Mouse (Mus musculus) kidney, adult 11 months (tissue): Measurements from ENCODE around the gene Eva1c.

Experiments used
- DNase-seq: peaks from one replicate; pipeline ENCODE4 v3.0.0; 2022

Eva1c gene

GRCm38 (mm10) chr16:90924606-90925370 lies 98.3 kb downstream of the Eva1c start:
- peak; percentile 54 for DNase-seq

DNA sequence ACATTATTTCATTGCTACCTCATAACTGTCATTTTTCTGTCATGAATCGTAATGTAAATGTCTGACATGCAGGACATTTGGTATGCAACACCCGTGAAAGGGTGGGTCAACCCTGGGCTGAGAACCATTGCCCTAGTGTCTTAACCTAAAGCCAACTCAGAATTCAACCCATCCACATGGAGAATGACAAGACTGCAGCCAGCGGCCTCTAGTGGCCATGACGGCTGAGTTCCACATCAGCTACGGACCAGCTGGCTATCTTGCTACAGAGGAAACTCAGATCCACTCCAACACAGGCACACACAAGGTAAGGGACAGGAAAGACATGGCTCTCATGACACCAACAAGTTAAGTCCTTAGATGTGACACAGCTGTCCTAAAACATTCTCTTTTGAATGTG lies 98.9 kb downstream of the Eva1c start:
- DNase-seq: peak; percentile 62

DNA sequence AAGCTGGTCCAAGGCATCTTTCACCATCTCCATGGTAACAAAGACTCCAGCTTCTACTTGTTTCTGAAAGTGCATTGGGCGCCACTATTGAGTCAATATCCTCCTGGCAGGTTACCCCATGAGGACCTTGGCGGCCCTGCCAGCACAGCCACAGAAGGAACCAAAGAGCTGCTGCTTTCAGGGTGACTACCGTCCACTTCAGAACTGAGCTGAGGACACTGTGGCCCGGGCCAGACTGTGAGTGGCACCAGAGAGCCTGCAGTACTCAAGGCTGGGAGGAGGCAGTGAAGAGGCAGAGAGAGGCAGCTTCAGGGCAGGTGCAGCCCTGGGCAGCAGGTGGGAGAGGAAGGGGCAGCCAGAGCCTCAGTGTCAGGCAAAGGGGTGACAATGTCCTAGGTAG lies 100.9 kb downstream of the Eva1c start:
- no peak for DNase-seq

GRCm38 (mm10) chr16:90933534-90934176 lies 107.1 kb downstream of the Eva1c start:
- DNase-seq: no peak

DNA sequence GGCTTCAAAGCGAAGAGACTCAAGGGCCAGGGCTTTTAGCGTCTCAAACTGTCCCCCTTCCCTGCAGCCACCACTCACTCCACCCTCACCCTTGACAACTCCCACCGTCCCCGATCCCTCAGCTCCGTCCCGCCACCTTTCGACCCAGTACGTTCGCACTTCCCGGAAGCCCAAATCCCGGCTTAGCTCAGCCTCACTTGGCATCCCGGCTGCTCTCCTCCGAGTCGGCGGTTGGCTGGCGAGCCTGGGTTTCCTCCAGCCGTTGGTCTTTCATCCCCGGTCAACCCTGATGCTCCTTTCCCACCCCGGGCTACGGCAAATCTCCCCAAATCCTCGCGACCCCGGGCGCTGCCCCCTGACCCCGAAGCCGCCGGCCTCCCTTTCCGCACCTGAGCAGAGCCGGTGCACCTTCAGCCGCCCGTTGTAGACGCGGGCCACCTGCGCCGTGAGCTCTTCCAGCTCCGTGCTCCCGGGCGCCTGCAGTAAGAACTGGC lies 107.7 kb downstream of the Eva1c start:
- peak; percentile 59 for DNase-seq

DNA sequence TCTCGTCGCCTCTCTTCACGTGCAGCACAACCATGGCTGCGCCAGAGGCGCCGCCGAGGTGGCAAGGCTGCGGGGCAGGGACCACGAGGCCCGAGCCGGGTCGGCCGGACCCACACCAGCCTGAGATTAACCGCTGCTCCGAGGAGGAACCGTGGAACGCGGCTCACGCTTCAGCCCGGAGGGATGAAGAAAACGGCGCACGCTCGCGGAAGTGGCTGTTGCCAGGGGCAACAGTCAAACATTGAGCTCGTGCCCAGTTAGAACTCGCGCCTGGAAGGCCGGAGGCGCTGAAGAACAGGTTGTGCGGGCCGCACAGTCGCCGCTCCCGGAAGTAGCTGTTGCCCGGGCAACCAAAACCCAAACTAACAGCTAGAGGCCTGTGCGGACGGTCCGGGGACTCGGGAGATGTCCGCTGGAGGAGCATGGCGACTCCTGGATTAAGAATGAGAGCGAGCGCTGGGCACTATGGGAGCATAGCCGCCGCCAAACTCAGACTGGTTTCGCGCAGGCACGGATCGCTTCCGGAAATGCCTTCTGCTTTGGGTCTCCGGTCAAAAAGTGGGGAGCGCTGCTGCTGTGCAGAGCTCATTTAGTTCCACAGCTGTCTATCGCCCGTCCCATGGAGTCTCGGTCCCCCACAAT lies 108.3 kb downstream of the Eva1c start, which contains the start of gene Cfap298:
Gene Cfap298 (minus strand): TSS at position 428 of the 642 bp plus-strand sequence.
- DNase-seq: peak; percentile 93

- DNase-seq: no peak
Observed at GRCm38 (mm10) chr16:90941246-90941645, 114.7 kb downstream of the Eva1c start.

- no peak for DNase-seq
Observed at GRCm38 (mm10) chr16:90946977-90947376, 120.5 kb downstream of the Eva1c start.

DNA sequence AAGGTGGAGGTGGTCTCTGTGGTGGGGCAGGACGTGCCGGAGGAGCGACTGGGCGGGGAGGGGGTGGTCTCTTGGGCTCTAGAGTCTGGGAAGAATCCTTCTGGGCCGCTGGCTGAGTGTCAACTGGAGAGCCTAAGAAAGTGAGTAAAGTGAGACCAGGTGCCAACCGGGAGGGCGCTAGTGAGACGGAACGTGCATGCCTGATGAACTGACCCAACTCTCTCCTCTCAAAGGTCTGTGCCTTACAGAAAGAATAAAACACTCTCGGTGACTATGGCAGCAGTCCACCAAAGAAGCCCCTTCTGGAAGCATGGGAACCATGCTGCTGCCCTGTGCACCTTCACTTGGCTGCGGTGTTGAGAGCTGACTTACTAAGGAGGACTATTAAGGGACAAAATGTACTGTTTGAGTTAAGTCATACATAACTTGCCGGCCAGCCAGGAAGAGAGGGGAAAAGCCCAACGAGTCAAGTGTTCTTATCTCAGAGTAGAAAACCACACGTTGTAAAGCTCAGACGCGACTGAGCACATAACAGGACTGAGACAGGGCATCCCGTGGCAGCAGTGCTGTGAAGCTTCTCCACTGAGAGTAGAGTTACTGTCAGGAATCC lies 123.9 kb downstream of the Eva1c start:
- no peak for DNase-seq

GRCm38 (mm10) chr16:90953147-90953546 lies 126.6 kb downstream of the Eva1c start:
- DNase-seq: no peak

- no peak for DNase-seq
Observed at GRCm38 (mm10) chr16:90953770-90954169, 127.3 kb downstream of the Eva1c start.
